ENCODE assay signal across 8 mouse cellular contexts in genomic region chr7:29983340-29983689, GRCm38 (mm10). TPM values are rescaled to one million over a fixed set of nuclear protein-coding genes. Genes with fewer than 3 reads are reported as not detected.
DNase-seq lines count a peak whose midpoint lies in the region; ATAC-seq and TF ChIP-seq lines count a peak whose summit lies in the region.

No protein-coding gene starts in this region.

- no peak for TF ChIP-seq CTCF in lung, embryonic 14.5 days (IDR thresholded peaks at IDR 0.05; ENCODE audit: low read depth)
- TF ChIP-seq CTCF in olfactory bulb, adult 2 months (IDR thresholded peaks at IDR 0.05; ENCODE audit: insufficient read depth, low read depth, low read length): no peak

- H3K4me2 ChIP-seq in lung, embryonic 14.5 days: peak overlapping the region; percentile 71
- H3K4me2 ChIP-seq in limb, embryonic 11.5 days (ENCODE audit: low read depth, severe bottlenecking): peak overlapping the region; percentile 67

- no peaks in the 10 kb centered on the region for H3K27me3 ChIP-seq in lung, embryonic 14.5 days (ENCODE audit: insufficient read depth, low read length)
- H3K27me3 ChIP-seq in limb, embryonic 11.5 days (ENCODE audit: control insufficient read depth, insufficient read depth, low read length): no peaks in the 10 kb centered on the region

- 2% methylated on average over 8 of the region's 8 CpGs for WGBS in lung, embryonic 14.5 days
- 1% methylated on average over 8 of the region's 8 CpGs for WGBS in limb, embryonic 11.5 days
- under 1% methylated on average over 8 of the region's 8 CpGs for WGBS in olfactory bulb, adult 2 months

- 0 out of 2 replicates have a peak, but pooled peaks cover 6% of the 10 kb centered on the region for H3K4me1 ChIP-seq in lung, embryonic 14.5 days (ENCODE audit: insufficient read depth)
- 0 out of 2 replicates have a peak, but pooled peaks cover 2% of the 10 kb centered on the region for H3K4me1 ChIP-seq in limb, embryonic 11.5 days (ENCODE audit: control insufficient read depth, insufficient read depth, low read length)
- H3K4me1 ChIP-seq in olfactory bulb, adult 2 months (ENCODE audit: control insufficient read depth, insufficient read depth, low read length): peaks cover 6% of the 10 kb centered on the region

- H3K27ac ChIP-seq in lung, embryonic 14.5 days (ENCODE audit: low read depth): peak overlapping the region; percentile 96
- H3K27ac ChIP-seq in limb, embryonic 11.5 days (replicated peaks; ENCODE audit: low read depth, low read length): peak overlapping the region; percentile 92
- peak overlapping the region; percentile 59 for H3K27ac ChIP-seq in olfactory bulb, adult 2 months (ENCODE audit: insufficient read depth, low read depth, low read length)

- peaks cover 26% of the 10 kb centered on the region for H3K36me3 ChIP-seq in lung, embryonic 14.5 days (ENCODE audit: insufficient read depth)
- H3K36me3 ChIP-seq in limb, embryonic 11.5 days (ENCODE audit: control insufficient read depth, insufficient read depth, low read length): peaks cover 11% of the 10 kb centered on the region; the same call in 1 of the 2 replicates

- no peak for DNase-seq in lung, embryonic 14.5 days
- no peak for DNase-seq in lung, postnatal 25 days (ENCODE audit: low spot score)
- no peak for DNase-seq in limb, embryonic 11.5 days (ENCODE audit: low spot score)
- DNase-seq in urinary bladder, postnatal 36 days (ENCODE audit: low spot score in 2 of 2): no peak
- DNase-seq in Muller cell, postnatal 12 days (ENCODE audit: inconsistent ontology term): no peak
- no peak for DNase-seq in urinary bladder, postnatal 25 days (ENCODE audit: low spot score)

- peak overlapping the region; percentile 86 for H3K4me3 ChIP-seq in lung, embryonic 14.5 days (ENCODE audit: low read depth, low read length)
- peak overlapping the region; percentile 85 for H3K4me3 ChIP-seq in limb, embryonic 11.5 days (ENCODE audit: low read depth, low read length)
- peak overlapping the region; percentile 85 for H3K4me3 ChIP-seq in olfactory bulb, adult 2 months (ENCODE audit: insufficient read depth, low read depth, low read length)

- no peak for ATAC-seq in lung, embryonic 14.5 days (ENCODE audit: insufficient read depth)
- peak; percentile 55; the same call in 1 of the 2 replicates for ATAC-seq in erythroblast, adult 5-6 weeks (replicated peaks; ENCODE audit: low FRiP score, poor library complexity, severe bottlenecking)
- no peak for ATAC-seq in limb, embryonic 11.5 days (ENCODE audit: insufficient number of reproducible peaks, low FRiP score, low TSS enrichment, low read depth)

- H3K9ac ChIP-seq in lung, embryonic 14.5 days: peak overlapping the region; percentile 76
- peak overlapping the region; percentile 85 for H3K9ac ChIP-seq in limb, embryonic 11.5 days (ENCODE audit: low read length)

- TF ChIP-seq POLR2A in olfactory bulb, adult 2 months (IDR thresholded peaks at IDR 0.05; ENCODE audit: insufficient read depth, low read depth, low read length): no peak

- H3K9me3 ChIP-seq in lung, embryonic 14.5 days (ENCODE audit: low read depth, low read length): no peaks in the 10 kb centered on the region
- H3K9me3 ChIP-seq in limb, embryonic 11.5 days (ENCODE audit: control insufficient read depth, low read length): no peaks in the 10 kb centered on the region

RNA-seq across cellular contexts. Expression of gene Zfp568, which starts 0.4 kb away (rescaled TPM):
- polyA plus RNA-seq in lung, embryonic 14.5 days (2014; fragmentation: Nextera tagmentation; extraction: Ambion mirVana): 18.5 and 21.0 TPM in 2 replicates
- 2.5 and 3.5 TPM in 2 replicates for total RNA-seq in erythroblast, adult 5-6 weeks (2015; ENCODE audit: low replicate concordance)
- 3.0 and 4.2 TPM in 2 replicates for total RNA-seq in erythroblast, adult 5-6 weeks (2017; ENCODE audit: low replicate concordance)
- 25.2 and 30.5 TPM in 2 replicates for polyA plus RNA-seq in limb, embryonic 11.5 days (2014; fragmentation: Nextera tagmentation; extraction: Ambion mirVana)
- not detected in 2 replicates for polyA plus RNA-seq in olfactory bulb, adult 2 months (2012; ENCODE audit: insufficient read depth, insufficient read length, low replicate concordance, missing spikeins)

RNA-seq across cellular contexts. Expression of gene Zfp74, which starts 29.4 kb away (rescaled TPM):
- 12.4 and 13.2 TPM in 2 replicates for polyA plus RNA-seq in lung, embryonic 14.5 days (2014; fragmentation: Nextera tagmentation; extraction: Ambion mirVana)
- 2.3 and 2.7 TPM in 2 replicates for total RNA-seq in erythroblast, adult 5-6 weeks (2015; ENCODE audit: low replicate concordance)
- 1.4 and 1.7 TPM in 2 replicates for total RNA-seq in erythroblast, adult 5-6 weeks (2017; ENCODE audit: low replicate concordance)
- polyA plus RNA-seq in limb, embryonic 11.5 days (2014; fragmentation: Nextera tagmentation; extraction: Ambion mirVana): 16.6 and 17.0 TPM in 2 replicates
- not detected in 2 replicates for polyA plus RNA-seq in olfactory bulb, adult 2 months (2012; ENCODE audit: insufficient read depth, insufficient read length, low replicate concordance, missing spikeins)

Comparison
In these comparisons a context has a peak if more than half of its experiments do, and no peak if none do; other contexts are left out.
1. RNA of gene Zfp568, which starts 0.4 kb away (polyA plus RNA-seq): 25.2 to 30.5 TPM in limb, embryonic 11.5 days and 18.5 to 21.0 TPM in lung, embryonic 14.5 days; not detected in olfactory bulb, adult 2 months; every median in the first group is over 10 times any median in the second.
2. Peak in every context shown above with its lines, with median percentiles within 50 percentile points of each other: H3K27ac ChIP-seq and H3K4me3 ChIP-seq.